Mouse (Mus musculus): ENCODE measurements at regions not wholly inside any gene's neighbourhood (a gene's known extent, or its start where the extent isn't known, plus 50 kb on each side); places are given as distances from the start of the nearest gene placed in this dataset.

- no peak for DNase-seq (ENCODE audit: low spot score)
Observed at GRCm38 (mm10) chr14:67181586-67181985, 1172.6 kb upstream of the Gulo start.

- no peak for DNase-seq (ENCODE audit: low spot score)
Observed at GRCm38 (mm10) chr14:67179549-67179948, 1170.5 kb upstream of the Gulo start.

- no peak for DNase-seq (ENCODE audit: low spot score)
Observed at GRCm38 (mm10) chr14:67178329-67179039, 1169.5 kb upstream of the Gulo start.

GRCm38 (mm10) chr14:67176672-67177071 is 1167.7 kb upstream of the Gulo start:
- DNase-seq (ENCODE audit: low spot score), result no peak

- DNase-seq (ENCODE audit: low spot score), result no peak
Observed at GRCm38 (mm10) chr14:67176100-67176499, 1167.1 kb upstream of the Gulo start.

- no peak for DNase-seq (ENCODE audit: low spot score)
Observed at GRCm38 (mm10) chr14:67174929-67175328, 1165.9 kb upstream of the Gulo start.

GRCm38 (mm10) chr14:67170801-67171200 is 1161.8 kb upstream of the Gulo start:
- DNase-seq (ENCODE audit: low spot score), result no peak

- no peak for DNase-seq (ENCODE audit: low spot score)
Observed at GRCm38 (mm10) chr14:67170248-67170647, 1161.2 kb upstream of the Gulo start.

GRCm38 (mm10) chr14:67169201-67169600 is 1160.2 kb upstream of the Gulo start:
- no peak for DNase-seq (ENCODE audit: low spot score)

GRCm38 (mm10) chr14:67159996-67160395 is 1151.0 kb upstream of the Gulo start:
- DNase-seq (ENCODE audit: low spot score), result no peak

GRCm38 (mm10) chr14:67158867-67159266 is 1149.9 kb upstream of the Gulo start:
- no peak for DNase-seq (ENCODE audit: low spot score)

GRCm38 (mm10) chr14:67156366-67156765 is 1147.4 kb upstream of the Gulo start:
- DNase-seq (ENCODE audit: low spot score), result no peak

GRCm38 (mm10) chr14:67153621-67154020 is 1144.6 kb upstream of the Gulo start:
- no peak for DNase-seq (ENCODE audit: low spot score)

- DNase-seq (ENCODE audit: low spot score), result peak; percentile 65
Observed at GRCm38 (mm10) chr14:67149961-67150471, 1141.0 kb upstream of the Gulo start.

- DNase-seq (ENCODE audit: low spot score), result no peak
Observed at GRCm38 (mm10) chr14:67149091-67149490, 1140.1 kb upstream of the Gulo start.

- no peak for DNase-seq (ENCODE audit: low spot score)
Observed at GRCm38 (mm10) chr14:67146602-67147001, 1137.6 kb upstream of the Gulo start.

- no peak for DNase-seq (ENCODE audit: low spot score)
Observed at GRCm38 (mm10) chr14:67145046-67145445, 1136.0 kb upstream of the Gulo start.

GRCm38 (mm10) chr14:67144461-67144985 is 1135.5 kb upstream of the Gulo start:
- DNase-seq (ENCODE audit: low spot score), result no peak

- no peak for DNase-seq (ENCODE audit: low spot score)
Observed at GRCm38 (mm10) chr14:67143826-67144225, 1134.8 kb upstream of the Gulo start.

GRCm38 (mm10) chr14:67142556-67143250 is 1133.7 kb upstream of the Gulo start:
- no peak for DNase-seq (ENCODE audit: low spot score)

GRCm38 (mm10) chr14:67141581-67142441 is 1132.8 kb upstream of the Gulo start:
- DNase-seq (ENCODE audit: low spot score), result no peak

GRCm38 (mm10) chr14:67141151-67141550 is 1132.1 kb upstream of the Gulo start:
- no peak for DNase-seq (ENCODE audit: low spot score)
